Mouse (Mus musculus): ENCODE results near the gene Rer1. TPM values are rescaled to one million over a fixed set of nuclear protein-coding genes. Genes with fewer than 3 reads are reported as not detected.

The Rer1 gene
- polyA plus RNA-seq, 1 experiment, result 111 TPM

GRCm38 (mm10) chr4:155070199-155070598 lies 16.0 kb downstream of the Rer1 start:
- no peak for DNase-seq
- 96% methylated on average over 13 of the region's 13 CpGs for WGBS
- peaks cover 47% of the 10 kb centered on the region for H3K36me3 ChIP-seq (ENCODE audit: control insufficient read depth, insufficient read depth, low read length)
- no peak overlapping the region for H3K27ac ChIP-seq (ENCODE audit: control insufficient read depth, insufficient read depth, low read length)
- peaks cover 14% of the 10 kb centered on the region for H3K4me1 ChIP-seq (replicated peaks; ENCODE audit: control insufficient read depth, insufficient read depth, low read length)
- no peak overlapping the region for H3K4me3 ChIP-seq (ENCODE audit: control insufficient read depth, insufficient read depth, low read length)
- TF ChIP-seq POLR2A (IDR thresholded peaks at IDR 0.05; ENCODE audit: control insufficient read depth, extremely low read depth, insufficient read depth, low read length, poor library complexity), result no peak
- no peak for TF ChIP-seq CTCF (IDR thresholded peaks at IDR 0.05; ENCODE audit: borderline replicate concordance, control insufficient read depth, extremely low read depth, insufficient read depth, low read length, poor library complexity)
- H3K27me3 ChIP-seq (ENCODE audit: control insufficient read depth, insufficient read depth, low read length), result no peaks in the 10 kb centered on the region

- Histone ChIP-seq H3K4me3 (ENCODE audit: control insufficient read depth, insufficient read depth, low read length) (no peak overlapping the region), H3K4me1 (replicated peaks; ENCODE audit: control insufficient read depth, insufficient read depth, low read length) (peaks cover 14% of the 10 kb centered on the region), H3K27me3 (ENCODE audit: control insufficient read depth, insufficient read depth, low read length) (no peaks in the 10 kb centered on the region), H3K36me3 (ENCODE audit: control insufficient read depth, insufficient read depth, low read length) (peaks cover 37% of the 10 kb centered on the region), H3K27ac (ENCODE audit: control insufficient read depth, insufficient read depth, low read length) (no peak overlapping the region)
- 95% methylated on average over 6 of the region's 6 CpGs for WGBS
- no peak for DNase-seq
- TF ChIP-seq POLR2A (IDR thresholded peaks at IDR 0.05; ENCODE audit: control insufficient read depth, extremely low read depth, insufficient read depth, low read length, poor library complexity), result no peak
- no peak for TF ChIP-seq CTCF (IDR thresholded peaks at IDR 0.05; ENCODE audit: borderline replicate concordance, control insufficient read depth, extremely low read depth, insufficient read depth, low read length, poor library complexity)
Observed at GRCm38 (mm10) chr4:155069191-155069590, 17.0 kb downstream of the Rer1 start.

GRCm38 (mm10) chr4:155068357-155068972 lies 17.7 kb downstream of the Rer1 start:
- TF ChIP-seq POLR2A (IDR thresholded peaks at IDR 0.05; ENCODE audit: control insufficient read depth, extremely low read depth, insufficient read depth, low read length, poor library complexity) (no peak), CTCF (IDR thresholded peaks at IDR 0.05; ENCODE audit: borderline replicate concordance, control insufficient read depth, extremely low read depth, insufficient read depth, low read length, poor library complexity) (no peak)
- Histone ChIP-seq H3K4me1 (replicated peaks; ENCODE audit: control insufficient read depth, insufficient read depth, low read length) (peaks cover 14% of the 10 kb centered on the region), H3K27ac (ENCODE audit: control insufficient read depth, insufficient read depth, low read length) (no peak overlapping the region), H3K27me3 (ENCODE audit: control insufficient read depth, insufficient read depth, low read length) (no peaks in the 10 kb centered on the region), H3K36me3 (ENCODE audit: control insufficient read depth, insufficient read depth, low read length) (peaks cover 30% of the 10 kb centered on the region), H3K4me3 (ENCODE audit: control insufficient read depth, insufficient read depth, low read length) (no peak overlapping the region)
- WGBS, result 98% methylated on average over 20 of the region's 20 CpGs
- no peak for DNase-seq

- Histone ChIP-seq H3K27me3 (ENCODE audit: control insufficient read depth, insufficient read depth, low read length) (no peaks in the 10 kb centered on the region), H3K4me3 (ENCODE audit: control insufficient read depth, insufficient read depth, low read length) (peak within 1 kb of the TSS; percentile 58), H3K36me3 (ENCODE audit: control insufficient read depth, insufficient read depth, low read length) (peaks cover 18% of the 10 kb centered on the region), H3K4me1 (replicated peaks; ENCODE audit: control insufficient read depth, insufficient read depth, low read length) (peaks cover 14% of the 10 kb centered on the region), H3K27ac (ENCODE audit: control insufficient read depth, insufficient read depth, low read length) (peak within 1 kb of the TSS; percentile 0; the same call in 1 of the 2 replicates)
- peak; percentile 97 for DNase-seq
- WGBS, result under 1% methylated on average over 48 of the region's 48 CpGs
- TF ChIP-seq CTCF (IDR thresholded peaks at IDR 0.05; ENCODE audit: borderline replicate concordance, control insufficient read depth, extremely low read depth, insufficient read depth, low read length, poor library complexity) (peak; percentile 71; the same call in 1 of the 2 replicates), POLR2A (IDR thresholded peaks at IDR 0.05; ENCODE audit: control insufficient read depth, extremely low read depth, insufficient read depth, low read length, poor library complexity) (peak; percentile 83)
Observed at GRCm38 (mm10) chr4:155066834-155067522, 19.2 kb downstream of the Rer1 start, which contains the start of gene Pex10. TSS of gene Pex10 (plus strand) at chr4:155067016.

GRCm38 (mm10) chr4:155065970-155066833 lies 20.0 kb downstream of the Rer1 start:
- H3K27ac ChIP-seq (ENCODE audit: control insufficient read depth, insufficient read depth, low read length), result peak overlapping the region; percentile 0; the same call in 1 of the 2 replicates
- H3K27me3 ChIP-seq (ENCODE audit: control insufficient read depth, insufficient read depth, low read length), result no peaks in the 10 kb centered on the region
- H3K4me1 ChIP-seq (replicated peaks; ENCODE audit: control insufficient read depth, insufficient read depth, low read length), result peaks cover 14% of the 10 kb centered on the region
- TF ChIP-seq POLR2A (IDR thresholded peaks at IDR 0.05; ENCODE audit: control insufficient read depth, extremely low read depth, insufficient read depth, low read length, poor library complexity), result no peak
- no peak for TF ChIP-seq CTCF (IDR thresholded peaks at IDR 0.05; ENCODE audit: borderline replicate concordance, control insufficient read depth, extremely low read depth, insufficient read depth, low read length, poor library complexity)
- peak; percentile 79 for DNase-seq
- WGBS, result 4% methylated on average over 15 of the region's 15 CpGs
- H3K36me3 ChIP-seq (ENCODE audit: control insufficient read depth, insufficient read depth, low read length), result peaks cover 12% of the 10 kb centered on the region
- H3K4me3 ChIP-seq (ENCODE audit: control insufficient read depth, insufficient read depth, low read length), result peak overlapping the region; percentile 4; the same call in 1 of the 2 replicates

- DNase-seq, result no peak
- no peak for TF ChIP-seq POLR2A (IDR thresholded peaks at IDR 0.05; ENCODE audit: control insufficient read depth, extremely low read depth, insufficient read depth, low read length, poor library complexity)
- TF ChIP-seq CTCF (IDR thresholded peaks at IDR 0.05; ENCODE audit: borderline replicate concordance, control insufficient read depth, extremely low read depth, insufficient read depth, low read length, poor library complexity), result no peak
- Histone ChIP-seq H3K36me3 (ENCODE audit: control insufficient read depth, insufficient read depth, low read length) (no peaks in the 10 kb centered on the region), H3K27ac (ENCODE audit: control insufficient read depth, insufficient read depth, low read length) (no peak overlapping the region), H3K4me1 (replicated peaks; ENCODE audit: control insufficient read depth, insufficient read depth, low read length) (peaks cover 14% of the 10 kb centered on the region), H3K27me3 (ENCODE audit: control insufficient read depth, insufficient read depth, low read length) (no peaks in the 10 kb centered on the region), H3K4me3 (ENCODE audit: control insufficient read depth, insufficient read depth, low read length) (no peak overlapping the region)
- 100% methylated on average over 2 of the region's 2 CpGs for WGBS
Observed at GRCm38 (mm10) chr4:155064474-155064873, 21.7 kb downstream of the Rer1 start.

Measured in thymus, adult 2 months (tissue).